Mouse (Mus musculus): ENCODE measurements around the gene Grik4. TPM values are rescaled to one million over a fixed set of nuclear protein-coding genes. Genes with fewer than 3 reads are reported as not detected.
"Not testable (repeated sequence)": the region's sequence is repeated elsewhere in the genome, so short reads cannot be mapped to it uniquely, and the experiment has no call there.

Grik4 gene
- total RNA-seq, 2 experiments from 2014 or later, result 0.11 TPM; not detected in 1

DNA sequence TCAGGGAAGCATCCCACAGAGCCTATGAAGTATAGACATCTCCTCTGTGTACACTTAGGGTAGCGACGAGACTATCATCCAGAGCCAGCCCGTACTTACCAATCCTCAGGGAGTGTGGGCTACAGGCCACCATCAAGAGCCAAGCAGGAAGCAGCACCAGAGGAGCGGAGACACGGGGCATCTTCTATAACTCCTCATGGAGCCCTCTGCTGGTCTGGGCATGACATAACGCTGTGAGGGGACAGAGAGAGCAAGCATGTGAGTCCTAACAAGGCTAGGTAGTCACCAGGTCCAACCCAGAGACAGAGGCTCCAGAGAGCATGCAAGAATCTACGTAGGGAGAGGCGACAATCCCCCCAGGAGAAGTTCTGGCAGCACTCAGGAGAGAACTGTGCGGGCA lies 135.9 kb downstream of the Grik4 start:
- intact Hi-C loops (cut with DNase I), result no loop called here

DNA sequence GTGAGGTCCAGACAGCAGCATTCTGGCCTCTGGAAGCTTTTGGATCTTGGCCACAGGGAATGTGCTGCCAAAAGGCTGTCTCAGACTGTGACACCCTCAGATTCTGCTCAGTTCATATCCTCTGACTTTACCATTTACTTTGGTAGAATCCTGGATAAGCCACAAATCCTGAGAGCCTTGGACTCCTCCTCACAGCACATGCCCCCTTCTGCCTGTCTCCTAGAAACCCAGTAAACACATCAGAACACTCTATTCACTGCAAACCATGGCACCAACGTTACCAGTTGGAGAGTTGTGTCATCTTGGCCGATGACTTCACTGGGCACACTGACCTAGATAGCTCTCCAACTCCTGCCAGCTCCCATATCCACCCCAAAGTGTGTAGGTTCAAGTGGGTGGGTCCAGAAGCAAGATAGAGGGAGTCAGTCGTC lies 141.2 kb downstream of the Grik4 start:
- intact Hi-C loops (cut with DNase I), result no loop called here
- DNase-seq, result peak in 1 of 2 experiments; percentile 36

More for the DNA sequence above, 135.9 kb downstream of the Grik4 start:
- no peak for DNase-seq

DNA sequence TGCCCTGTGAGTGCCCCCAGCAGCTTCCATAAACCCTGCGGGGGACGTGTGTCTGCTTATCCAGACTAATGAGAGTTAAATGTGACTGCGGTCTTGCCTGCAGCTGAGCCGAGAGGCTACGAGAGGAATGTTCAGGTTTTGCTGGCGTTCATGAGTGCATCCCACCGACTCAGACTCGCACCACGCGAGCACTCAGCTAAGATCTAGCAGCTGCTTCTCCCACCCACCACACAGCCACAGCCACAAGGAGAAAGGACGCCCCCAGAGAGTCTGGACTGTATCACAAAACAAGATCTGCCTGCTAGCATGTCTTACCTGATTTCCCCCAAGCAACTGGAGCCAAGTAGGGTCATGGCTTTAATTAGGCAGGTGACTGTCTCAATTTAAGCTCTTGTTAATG lies 142.4 kb downstream of the Grik4 start:
- intact Hi-C loops (cut with DNase I), result no loop called here
- no peak for DNase-seq

DNA sequence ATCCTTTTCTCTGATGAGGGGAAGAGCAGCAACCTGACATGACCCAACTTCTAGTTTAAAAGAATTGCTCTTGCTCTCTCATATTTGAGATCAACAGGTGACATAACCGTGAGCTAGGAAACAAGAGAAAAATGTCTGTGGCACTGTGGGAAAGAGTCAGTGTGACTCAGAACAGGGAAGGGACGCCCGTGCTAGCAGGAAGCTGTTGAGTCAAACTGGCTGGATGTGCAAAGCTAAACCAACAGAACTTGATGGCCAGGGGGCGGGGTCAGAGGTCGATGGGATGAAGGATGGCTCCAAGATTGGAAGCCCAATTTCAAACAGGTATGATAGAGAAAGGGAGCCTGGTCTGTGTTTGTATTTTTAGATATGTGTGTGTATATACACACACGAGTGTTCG lies 144.2 kb downstream of the Grik4 start:
- DNase-seq, result no peak
- intact Hi-C loops (cut with DNase I), result no loop called here

DNA sequence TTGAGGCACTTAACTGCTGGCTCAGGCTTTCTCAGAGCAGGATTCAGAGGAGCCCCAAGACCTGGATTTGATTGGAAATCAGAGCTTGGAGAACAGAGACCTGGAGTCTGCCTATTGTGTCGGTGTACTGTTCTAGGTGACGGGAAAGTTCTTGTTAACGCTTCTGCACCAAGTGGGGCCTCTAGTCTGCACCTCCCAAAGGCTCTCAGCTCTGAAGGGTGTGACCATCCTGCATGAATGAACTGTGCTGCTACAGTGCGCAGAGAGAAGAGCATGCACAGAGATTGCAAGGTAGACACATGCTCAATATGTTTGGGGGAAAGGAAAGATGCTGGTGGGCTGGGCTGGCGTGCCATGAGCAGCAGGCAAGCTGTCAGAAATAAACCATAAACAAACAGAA lies 144.6 kb downstream of the Grik4 start:
- no peak for DNase-seq
- intact Hi-C loops (cut with DNase I), result no loop called here

DNA sequence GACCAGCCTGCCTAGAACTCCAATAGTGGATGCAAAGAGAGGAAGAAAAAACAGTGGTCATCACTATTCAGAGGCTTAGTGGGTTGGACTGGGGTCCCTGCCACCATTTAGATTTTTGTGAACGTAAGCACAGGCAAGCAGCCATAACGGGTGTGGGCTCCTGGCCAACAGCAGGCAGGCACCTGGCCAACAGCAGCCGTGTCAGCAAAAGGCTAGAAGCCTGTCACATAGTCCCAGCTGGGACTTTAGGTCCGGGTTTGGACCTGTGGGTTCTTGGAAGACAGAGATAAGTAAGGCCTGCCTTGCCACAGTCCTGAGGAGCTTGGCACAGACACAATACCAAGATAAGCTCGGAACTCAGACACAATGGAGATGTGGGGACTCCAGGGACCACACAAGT lies 145.1 kb downstream of the Grik4 start:
- intact Hi-C loops (cut with DNase I), result no loop called here
- peak; percentile 24 to 41 for DNase-seq

DNA sequence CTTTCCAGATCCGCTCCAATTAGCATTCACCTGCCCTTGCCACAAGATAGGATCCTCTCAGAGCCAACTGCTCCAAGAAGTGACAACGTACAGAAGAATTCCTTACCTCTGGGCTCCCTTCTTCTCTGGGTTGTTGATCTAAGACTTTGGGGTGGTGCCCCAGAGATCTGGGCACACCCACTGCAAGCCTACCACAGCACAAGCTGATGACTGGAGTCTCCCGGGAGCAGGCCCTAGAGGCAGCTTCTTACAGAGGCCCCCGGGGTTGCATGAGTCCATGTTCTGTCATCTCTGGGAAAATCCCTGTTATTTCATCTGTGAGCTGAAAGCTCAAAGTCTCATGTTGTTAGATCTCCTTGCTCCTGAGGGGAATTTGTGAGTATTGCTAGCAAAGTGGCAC lies 146.0 kb downstream of the Grik4 start:
- no peak for DNase-seq
- intact Hi-C loops (cut with DNase I), result no loop called here

DNA sequence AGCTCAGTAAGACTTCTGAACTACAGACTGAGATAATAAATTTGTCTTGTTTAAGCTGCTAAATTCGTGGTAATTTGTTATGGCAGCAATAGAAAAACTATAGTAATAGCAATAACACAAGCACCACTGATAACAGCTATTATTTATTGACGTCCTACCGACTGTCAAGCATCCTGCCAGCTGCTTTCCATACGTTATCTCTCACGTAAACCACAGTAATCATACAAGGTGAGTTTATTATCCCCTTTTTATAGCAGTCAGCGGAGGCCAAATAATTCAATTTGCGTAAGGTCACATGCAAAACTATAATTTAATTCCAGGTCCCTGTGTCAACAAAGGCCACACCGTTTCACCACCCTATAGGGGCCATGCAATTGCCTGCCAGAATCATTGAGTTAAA lies 147.0 kb downstream of the Grik4 start:
- intact Hi-C loops (cut with DNase I), result no loop called here
- DNase-seq, result no peak

DNA sequence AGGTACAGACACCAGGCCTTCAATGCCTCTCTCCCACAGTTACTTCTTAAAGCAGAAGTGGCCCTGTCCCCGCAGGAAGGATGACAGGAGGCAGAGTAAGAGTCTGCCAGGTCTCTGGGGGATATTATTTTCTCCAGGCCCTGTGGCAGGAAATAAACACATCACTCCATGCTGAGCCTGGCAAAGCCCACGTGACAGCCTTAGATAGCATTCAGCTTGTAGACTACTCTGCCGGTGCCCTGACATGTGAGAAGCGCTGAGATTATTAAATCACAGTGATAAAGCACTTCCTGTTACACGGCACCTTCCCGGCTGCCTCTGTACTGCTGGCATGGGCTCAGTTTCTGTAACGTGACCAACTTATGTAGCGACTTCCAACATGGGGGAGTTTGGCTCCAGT lies 148.4 kb downstream of the Grik4 start:
- no peak for DNase-seq
- intact Hi-C loops (cut with DNase I), result no loop called here

DNA sequence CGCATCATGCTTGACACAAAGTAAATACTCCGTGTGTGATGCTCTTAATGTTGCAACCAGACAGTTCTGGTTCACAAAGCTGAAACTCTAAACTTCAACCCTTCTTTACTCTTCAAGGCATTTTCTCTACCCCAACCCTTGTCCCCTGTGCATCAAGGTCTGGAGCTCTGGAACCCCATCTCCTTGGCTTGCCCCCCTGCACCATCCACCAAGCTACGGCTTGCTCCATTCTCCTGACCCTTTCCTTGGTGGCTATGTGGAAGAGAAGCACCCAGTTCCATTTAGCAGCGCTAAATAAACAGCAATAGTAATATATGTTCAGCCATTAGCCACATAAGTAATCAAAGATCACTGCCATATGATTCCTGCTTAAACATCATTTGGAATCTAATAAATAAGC lies 150.3 kb downstream of the Grik4 start:
- intact Hi-C loops (cut with DNase I), result no loop called here
- no peak for DNase-seq

DNA sequence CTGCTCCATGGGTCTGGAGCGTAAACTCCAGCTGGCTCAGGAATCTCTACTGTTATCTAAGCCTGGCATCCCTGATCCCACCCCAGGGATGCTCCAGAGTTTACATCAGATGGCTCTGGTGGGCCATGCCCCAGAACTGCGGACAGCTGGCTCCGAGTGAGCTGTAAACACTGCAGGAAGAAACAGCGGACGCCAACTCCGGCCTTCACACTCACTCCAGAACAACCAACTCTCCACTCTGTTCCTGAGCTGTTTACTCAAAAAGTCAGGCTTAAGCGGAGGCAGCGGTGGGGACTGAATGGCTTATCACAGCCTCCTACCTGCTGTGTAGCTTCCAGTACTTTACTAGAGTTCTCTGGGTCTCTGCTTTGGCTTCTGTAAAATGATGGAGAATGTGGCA lies 150.7 kb downstream of the Grik4 start:
- intact Hi-C loops (cut with DNase I), result no loop called here
- no peak for DNase-seq

DNA sequence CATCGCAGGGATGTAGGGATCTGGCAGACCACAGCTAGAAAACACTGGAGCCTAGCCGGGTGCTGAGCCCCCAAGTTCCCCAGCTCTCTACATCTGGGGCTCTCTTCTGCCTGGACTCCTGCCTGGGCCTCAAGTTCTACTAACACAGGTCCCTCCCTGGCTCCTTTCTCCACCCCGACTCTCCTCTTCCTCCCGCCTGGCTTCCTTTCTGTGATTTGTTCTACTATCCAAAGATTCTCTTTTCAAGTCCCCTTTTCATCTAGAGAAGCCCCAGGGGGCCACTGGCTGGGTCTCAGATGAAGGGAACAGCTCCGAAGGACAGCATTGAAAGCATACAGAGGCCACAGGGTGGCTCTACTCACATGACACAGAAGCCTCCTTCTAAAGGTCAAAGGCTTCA lies 151.9 kb downstream of the Grik4 start:
- intact Hi-C loops (cut with DNase I), result no loop called here
- DNase-seq, result no peak

DNA sequence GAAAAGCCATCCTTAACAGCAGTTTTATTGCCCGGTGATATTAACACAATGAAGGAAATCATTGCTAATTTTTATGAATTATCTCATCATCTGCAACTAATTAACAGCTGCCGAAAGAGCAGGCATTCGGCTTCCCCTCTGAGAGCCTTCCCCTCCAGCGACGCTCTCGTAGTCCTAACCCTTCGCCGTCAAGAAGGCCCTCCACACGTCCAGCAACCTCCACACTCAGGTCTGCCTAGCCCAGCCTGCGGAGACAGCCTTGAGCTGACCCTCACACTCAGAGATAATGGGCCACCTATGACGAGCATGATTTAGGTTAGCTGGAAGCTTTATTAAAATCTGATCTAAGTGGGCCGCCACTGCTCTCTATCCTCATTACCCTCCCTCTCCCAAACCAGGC lies 152.5 kb downstream of the Grik4 start:
- DNase-seq, result no peak
- intact Hi-C loops (cut with DNase I), result no loop called here

DNA sequence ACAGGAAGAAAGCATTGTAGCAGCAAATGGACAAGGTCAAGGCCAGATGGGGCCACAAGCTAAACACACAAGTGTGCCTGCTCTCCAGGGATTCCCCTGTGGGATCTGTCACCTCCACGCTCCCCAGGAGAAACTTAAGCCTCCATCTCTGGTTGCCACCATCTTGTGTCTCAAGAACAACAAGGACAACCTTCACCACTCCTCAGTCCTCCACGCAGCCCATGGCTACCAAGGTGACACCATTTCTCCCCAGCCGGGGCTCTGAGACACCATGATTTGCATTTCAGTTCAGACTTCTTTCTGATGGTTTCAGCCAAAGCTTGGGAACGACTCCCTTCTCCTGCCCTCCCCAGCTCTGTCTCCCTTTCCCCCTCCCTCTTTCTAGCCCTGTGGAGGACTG lies 152.9 kb downstream of the Grik4 start:
- intact Hi-C loops (cut with DNase I), result no loop called here
- DNase-seq, result no peak

DNA sequence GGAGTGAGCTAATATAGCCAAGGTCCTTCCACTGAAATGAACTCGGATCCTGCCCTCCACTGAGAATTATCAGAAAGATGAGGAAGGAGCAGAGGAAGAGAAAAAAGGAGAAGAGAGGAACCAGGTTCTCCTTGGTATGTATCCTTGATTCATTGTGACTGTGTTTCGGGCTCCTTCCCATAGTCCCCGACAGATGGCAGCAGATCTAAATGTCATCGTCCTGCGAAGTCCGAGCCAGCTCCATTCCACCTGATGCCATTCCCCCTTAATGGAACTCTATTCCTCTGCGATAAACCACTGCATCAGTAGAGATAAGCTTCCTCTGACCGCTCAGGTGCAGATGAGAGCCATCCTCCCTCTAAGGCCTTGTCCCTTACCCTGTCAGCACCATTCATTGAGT lies 155.8 kb downstream of the Grik4 start:
- DNase-seq, result peak; percentile 25 to 51
- intact Hi-C loops (cut with DNase I), result loop anchor here (1.0 to 10.0 kb wide), 3 partner anchors 156 to 464 kb away; partner anchors contain the start of genes Grik4 and Pou2f3

DNA sequence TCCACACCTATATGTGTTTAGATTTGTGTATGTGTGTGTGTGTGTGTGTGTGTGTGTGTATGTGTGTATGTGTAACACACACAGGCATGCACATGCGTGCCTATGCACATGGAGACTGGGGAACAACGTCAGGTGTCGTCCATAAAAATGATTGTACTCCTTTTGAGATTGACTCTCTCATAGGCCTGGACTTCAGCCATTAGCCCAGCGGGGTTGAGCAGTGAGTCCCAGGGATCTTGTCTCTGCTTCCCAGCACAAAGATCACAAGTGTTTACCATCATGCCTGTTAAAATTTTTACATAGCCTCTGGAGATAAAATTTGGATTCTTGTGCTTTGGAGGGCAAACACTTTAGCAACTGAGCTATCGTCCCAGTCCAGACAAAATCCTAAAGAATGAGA lies 157.4 kb downstream of the Grik4 start:
- DNase-seq, result no peak
- intact Hi-C loops (cut with DNase I), result loop anchor here (10.0 kb wide), 2 partner anchors 428 to 462 kb away; partner anchors contain the start of gene Pou2f3

DNA sequence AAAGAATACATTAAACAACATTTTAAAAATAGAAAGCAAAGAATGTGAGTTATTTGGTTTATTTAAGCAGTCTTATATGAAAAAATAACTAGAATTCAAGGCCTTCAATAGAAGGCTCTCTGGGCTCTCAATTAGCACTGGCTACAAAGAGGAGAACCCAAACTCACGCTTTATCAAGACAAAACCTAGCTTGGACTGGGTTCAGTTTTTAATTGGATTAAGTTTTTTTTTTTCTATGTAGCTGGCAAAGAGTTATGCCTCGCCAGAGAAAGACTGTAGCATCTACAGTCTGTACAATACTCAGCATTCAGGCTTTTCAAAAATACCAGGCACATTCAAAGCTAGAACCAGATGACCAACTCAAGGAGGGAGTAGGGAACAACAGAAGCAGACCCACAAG lies 158.0 kb downstream of the Grik4 start:
- intact Hi-C loops (cut with DNase I), result loop anchor here (10.0 kb wide), 2 partner anchors 429 to 461 kb away; partner anchors contain the start of gene Pou2f3

DNA sequence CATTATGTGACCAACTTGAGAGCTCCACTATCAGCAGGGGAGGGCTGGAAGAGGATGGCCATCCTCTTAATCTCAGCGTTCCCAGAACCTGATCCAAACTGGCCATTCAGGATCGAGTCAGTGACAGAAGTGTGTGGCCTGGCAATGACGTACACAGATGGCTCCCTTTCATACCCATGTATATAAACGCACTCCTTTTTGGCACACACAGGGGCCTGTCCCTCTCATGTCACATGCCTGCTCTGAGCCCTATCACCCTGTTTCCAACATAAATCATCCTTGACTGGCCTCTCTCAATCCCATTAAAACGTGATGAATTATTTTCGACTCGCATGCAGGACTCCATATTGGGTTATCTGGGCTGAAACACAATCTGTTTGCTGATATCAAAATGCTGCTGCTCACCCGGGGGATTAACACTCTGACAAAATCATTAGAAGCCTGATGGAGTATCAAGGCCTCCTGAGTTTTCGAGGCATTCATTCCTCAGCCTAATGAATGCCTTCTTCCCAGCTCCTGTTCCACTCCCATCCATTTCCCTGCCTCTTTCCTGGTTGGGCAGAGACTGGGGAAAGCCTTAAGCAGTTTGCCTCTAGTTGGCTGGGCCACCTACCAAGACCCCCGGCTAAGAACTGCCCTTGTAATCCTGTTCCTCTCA lies 159.0 kb downstream of the Grik4 start:
- DNase-seq, result no peak
- intact Hi-C loops (cut with DNase I), result loop anchor here (10.0 kb wide), 2 partner anchors 429 to 461 kb away; partner anchors contain the start of gene Pou2f3

More for the DNA sequence above, 158.0 kb downstream of the Grik4 start:
- no peak for DNase-seq

DNA sequence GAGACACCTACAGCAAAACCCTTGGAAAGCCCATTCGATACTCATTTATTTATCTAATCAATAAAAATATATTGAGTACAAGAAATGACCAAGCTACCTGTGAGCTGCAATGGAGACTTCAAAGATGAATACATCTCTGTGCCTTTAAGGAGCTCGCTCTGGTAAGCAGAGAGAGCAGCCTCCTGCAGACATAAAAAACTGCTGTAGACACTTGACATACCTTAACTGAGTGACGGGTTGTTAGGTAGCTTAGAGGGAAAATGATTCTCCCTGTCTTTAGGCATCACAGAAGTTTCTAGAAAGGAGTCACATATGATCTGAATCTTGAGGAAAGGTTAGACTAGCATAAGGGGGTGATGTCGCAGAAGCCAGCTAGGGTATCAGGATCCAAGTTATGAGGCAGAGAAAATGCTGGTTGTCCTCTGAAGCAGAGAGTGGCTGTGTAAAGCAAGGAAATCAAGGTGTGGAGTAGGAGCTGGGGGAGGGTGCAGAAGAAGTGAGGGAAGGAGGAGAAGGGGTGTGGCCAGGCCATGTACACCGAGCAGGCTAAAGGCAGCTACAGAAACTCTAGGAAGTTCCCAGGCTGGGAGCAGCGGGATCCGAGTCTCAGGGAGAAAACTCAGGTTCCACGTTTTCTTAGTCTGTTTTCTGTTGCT lies 160.9 kb downstream of the Grik4 start:
- no peak for DNase-seq
- intact Hi-C loops (cut with DNase I), result loop anchor here (10.0 kb wide), 2 partner anchors 431 to 459 kb away; partner anchors contain the start of gene Pou2f3

DNA sequence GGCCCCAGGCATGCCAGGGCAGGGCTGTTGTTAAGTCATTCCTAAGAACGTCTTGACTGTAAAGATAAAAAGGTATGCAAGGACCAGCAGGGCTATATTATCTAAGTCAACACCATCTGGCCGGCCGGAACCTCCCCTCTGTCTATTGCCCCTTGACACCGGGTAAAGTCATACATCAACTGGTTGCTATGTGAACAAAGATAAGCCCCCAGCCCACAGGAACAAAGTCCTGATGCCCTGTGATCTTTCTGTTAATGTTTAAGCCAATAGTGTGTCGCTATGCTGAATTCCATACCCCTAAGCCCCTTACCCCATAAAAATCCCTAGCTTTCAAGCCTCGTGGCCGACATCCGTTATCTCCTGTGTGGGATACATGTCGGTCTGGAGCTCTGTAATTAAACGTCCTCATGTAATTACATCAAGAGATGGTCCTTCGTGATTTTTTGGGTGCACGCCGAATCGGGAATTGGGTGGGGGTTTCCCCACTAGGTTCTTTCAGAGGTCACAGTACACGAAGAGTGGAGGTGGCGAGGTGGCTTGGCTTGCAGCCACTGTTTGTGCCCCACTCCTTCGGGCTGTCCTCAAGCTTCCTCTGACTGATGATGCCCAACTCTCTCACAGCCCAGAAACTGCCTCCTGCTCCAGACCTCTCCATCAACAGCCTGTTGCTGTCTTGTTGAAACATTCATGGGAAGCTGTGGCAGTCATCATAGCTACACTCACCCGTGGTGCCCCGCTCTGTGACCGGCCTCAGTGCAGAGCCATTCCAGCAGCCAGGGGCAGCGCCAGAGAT lies 165.6 kb downstream of the Grik4 start:
- intact Hi-C loops (cut with DNase I); DNase-seq: not testable (repeated sequence)

DNA sequence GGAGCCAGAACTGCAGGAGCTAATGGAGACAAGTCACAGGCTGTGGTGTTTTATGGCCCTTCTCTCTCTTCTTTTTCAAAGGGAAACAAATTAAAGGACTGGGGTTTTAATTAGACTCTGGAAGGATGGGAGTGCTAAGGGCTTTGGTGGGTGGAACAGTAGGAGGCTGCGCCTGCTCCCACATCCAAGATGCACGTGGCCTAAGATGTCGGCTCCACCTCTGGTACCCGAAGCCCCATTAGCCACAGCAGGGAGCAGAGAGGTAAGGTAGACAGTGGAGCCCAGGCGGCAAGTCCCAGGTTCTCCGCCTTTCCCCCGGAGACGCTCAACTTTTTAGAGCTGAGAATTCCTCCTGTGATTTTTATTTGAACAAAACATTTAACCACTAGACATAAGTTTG lies 166.4 kb downstream of the Grik4 start:
- intact Hi-C loops (cut with DNase I), result no loop called here
- DNase-seq, result no peak
